Mouse (Mus musculus): ENCODE measurements around the gene Ehmt1.
"Not testable (repeated sequence)": the region's sequence is repeated elsewhere in the genome, so short reads cannot be mapped to it uniquely, and the experiment has no call there.

Gene Ehmt1

DNA sequence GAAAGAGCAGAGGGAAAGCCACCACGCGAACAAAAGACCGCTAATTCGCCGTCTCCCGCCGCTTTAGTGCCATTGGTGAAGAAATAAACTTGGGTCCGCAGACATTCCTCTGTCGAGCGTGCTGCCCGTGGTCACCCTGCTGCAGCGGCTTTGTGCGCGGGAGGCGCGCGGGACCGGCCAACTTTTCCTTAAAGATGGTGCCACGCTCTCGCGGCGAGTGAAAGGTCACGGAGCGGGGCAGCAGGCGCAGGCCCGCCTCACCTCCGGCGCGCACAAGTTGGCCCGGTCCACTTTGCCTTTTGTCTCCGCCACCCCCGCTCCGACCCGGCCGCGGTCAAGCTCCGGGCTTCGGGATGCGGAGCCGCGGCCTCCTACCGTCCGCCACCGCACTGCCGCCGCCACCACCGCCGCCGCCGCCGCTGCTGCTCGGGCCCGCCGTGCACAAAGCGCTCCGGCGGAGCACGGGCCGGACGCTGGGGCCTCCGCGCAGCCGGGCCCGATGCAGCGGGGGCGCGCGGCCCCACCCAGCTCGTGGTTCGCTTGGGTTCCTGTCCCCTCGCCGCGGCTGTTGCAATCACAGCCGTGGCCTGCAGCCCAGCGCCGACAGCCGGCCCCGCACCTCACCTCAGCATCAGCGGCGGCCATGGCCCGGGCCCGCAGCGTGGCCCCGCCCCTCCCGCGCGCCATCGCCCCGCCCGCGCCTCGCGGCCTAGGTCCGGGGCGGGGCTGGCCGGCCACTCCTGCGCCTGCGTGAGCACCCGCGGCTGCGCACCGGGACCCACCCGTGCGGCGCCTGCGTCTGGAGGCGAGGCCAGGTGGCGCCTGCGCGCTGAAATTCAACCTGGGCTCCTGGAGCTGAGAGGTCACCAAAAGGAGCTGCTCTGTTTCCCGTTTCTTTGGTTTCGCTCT, at the start of gene Ehmt1:
Gene Ehmt1 (minus strand): TSS at position 685 of the 909 bp plus-strand sequence.
- in situ Hi-C loops (cut with MboI), result no loop called here

- in situ Hi-C loops (cut with MboI), result no loop called here
Measured at GRCm38 (mm10) chr2:24962304-24963000, 43.0 kb upstream of the Ehmt1 start, which contains the start of gene Dph7. Gene Dph7 (plus strand): TSS chr2:24962400.

DNA sequence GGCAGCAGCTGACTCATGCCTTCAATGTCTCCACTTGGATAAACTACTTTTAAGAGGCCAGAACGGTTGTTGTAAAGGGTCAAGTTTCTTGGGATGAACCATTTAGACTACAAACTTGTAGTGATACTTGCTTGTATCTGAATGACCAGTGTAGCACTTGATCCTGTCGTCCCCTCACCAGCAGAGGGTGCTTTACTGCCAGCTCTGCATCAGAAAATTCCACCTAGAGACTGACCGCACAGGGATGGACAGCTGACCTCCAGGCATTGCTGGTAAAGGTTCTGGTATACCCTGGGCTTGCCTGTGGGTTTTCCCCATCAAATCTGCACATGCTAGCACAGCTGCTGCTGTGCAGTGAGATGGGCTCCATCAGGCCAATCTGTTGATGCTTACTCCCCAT, 41.5 kb upstream of the Ehmt1 start:
- in situ Hi-C loops (cut with MboI), result no loop called here

GRCm38 (mm10) chr2:24952537-24953055, 33.2 kb upstream of the Ehmt1 start:
- in situ Hi-C loops (cut with MboI), result no loop called here

- in situ Hi-C loops (cut with MboI), result no loop called here
Measured at GRCm38 (mm10) chr2:24950189-24950535, 30.7 kb upstream of the Ehmt1 start.

GRCm38 (mm10) chr2:24949421-24950188, 30.2 kb upstream of the Ehmt1 start, which contains the start of gene Zmynd19:
Gene Zmynd19 (plus strand): TSS chr2:24949792.
- in situ Hi-C loops (cut with MboI), result no loop called here

DNA sequence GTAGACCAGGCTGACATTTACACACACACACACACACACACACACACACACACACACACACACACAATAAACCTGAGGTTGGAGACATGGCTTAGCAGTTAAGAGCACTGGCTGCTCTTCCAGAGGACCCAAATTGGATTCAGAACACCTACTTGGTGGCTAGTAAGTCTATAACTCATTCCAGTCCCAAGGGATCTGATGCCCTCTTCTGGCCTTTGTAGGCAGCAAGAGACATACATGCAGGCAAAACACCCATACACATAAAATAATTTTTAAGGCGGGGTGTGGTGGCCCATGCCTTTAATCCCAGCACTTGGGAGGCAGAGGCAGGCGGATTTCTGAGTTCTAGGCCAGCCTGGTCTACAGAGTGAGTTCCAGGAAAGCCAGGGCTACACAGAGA, 24.9 kb upstream of the Ehmt1 start:
- in situ Hi-C loops (cut with MboI), result not testable (repeated sequence)

DNA sequence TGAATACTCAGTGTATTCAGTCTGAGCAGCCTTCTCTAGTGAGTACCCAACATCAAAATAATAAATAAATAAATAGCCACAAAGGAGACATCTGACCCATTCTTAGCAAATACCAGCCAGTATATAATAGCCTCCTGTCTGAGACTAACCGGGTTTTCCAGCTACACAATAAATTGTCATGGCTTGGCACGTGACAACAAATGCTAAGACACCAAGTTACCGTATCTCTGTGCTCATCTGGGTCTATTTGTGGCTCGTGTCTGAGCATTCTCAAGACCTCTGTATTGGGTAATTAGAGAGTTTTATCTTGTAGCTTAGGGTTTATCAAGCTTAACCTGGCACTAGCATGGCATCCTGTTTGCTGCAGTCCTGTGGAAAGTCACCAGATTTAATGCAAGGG, 22.7 kb upstream of the Ehmt1 start:
- in situ Hi-C loops (cut with MboI), result no loop called here

DNA sequence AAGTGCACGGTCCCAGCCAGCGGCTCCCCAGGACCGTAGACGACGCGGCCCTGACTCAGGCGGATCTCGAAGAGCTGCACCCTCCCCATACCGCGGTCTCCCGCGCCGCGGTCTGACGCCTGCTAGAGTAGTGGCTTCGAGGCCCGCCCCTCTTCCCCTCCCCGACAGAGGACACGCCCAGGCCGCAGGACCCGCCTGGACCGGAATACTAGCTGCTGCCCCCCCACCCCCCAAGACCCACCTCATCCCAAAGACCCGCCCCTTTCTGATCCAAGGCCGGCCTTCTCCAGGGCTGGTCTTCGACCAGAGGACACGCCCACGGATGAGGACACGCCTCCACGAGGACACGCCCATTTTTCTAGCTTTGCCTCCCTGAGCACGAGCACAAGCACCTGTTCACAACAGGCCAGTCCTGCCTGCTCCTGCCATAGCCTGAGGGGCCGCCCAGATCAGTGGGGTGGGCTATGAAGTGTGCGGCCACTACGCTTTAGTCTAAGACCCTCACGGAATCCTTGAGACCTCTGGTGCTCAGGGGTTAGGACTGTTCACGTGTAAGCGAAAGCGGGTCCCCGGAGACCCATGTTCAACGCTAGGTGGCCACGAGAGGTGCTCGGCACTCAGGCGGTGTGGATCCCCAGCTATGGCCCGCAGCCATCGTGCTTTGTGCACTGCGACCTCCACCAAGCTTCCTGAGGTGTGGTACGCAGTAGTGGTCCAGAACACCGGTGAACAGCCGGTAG, 15.8 kb upstream of the Ehmt1 start, which contains the start of gene Arrdc1:
Gene Arrdc1 (minus strand): TSS at position 196 of the 740 bp plus-strand sequence.
- in situ Hi-C loops (cut with MboI), result no loop called here

DNA sequence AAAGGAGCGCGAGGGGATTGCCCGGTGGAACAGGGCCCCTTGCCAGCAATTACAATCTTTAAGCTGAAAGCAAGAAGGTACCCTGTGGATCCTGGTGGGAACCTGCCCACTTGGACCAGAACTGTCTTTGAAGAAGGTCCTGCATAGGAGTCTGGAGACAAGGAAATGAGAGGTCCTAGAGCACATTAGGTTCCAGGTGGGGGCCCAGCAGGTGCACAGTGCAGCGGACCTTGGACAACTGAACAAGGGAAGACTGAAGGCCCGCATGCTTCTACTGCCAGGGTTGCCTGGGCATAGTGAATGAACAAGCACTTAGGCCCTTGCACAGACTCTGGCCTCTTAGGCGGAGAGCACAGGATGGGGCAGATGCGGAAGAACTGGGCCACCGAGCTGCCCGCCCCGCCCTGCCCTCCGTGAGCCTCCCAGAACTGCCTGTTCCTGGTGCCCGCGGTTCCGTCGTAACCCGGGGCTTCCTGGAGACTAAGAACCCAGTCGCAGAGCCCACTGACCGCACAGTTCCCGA, 15.1 kb upstream of the Ehmt1 start:
- in situ Hi-C loops (cut with MboI), result no loop called here

- in situ Hi-C loops (cut with MboI), result no loop called here
Measured at GRCm38 (mm10) chr2:24929593-24929992, 10.2 kb upstream of the Ehmt1 start.

GRCm38 (mm10) chr2:24929119-24929518, 9.7 kb upstream of the Ehmt1 start:
- in situ Hi-C loops (cut with MboI), result no loop called here

GRCm38 (mm10) chr2:24927810-24928479, 8.5 kb upstream of the Ehmt1 start:
- in situ Hi-C loops (cut with MboI), result no loop called here

DNA sequence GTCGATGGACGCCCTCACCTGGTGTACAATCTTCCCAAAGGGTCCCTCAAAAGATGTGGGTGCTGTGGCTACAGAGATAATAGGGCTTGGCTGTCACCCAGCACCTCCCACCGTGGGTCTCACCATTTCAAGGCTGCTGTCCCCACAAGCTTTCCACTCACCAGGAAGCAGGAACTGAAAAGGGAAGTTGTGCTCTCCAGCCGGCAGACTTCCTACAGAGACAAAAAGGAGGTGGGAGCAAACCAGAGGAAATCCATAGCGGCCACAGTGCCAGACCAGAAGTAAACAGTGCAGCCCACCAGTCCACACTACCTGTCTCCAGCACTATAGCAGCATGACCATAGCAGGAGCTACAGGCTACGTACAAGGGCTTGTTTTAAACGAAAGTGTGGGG, 7.5 kb upstream of the Ehmt1 start:
- in situ Hi-C loops (cut with MboI), result no loop called here

- in situ Hi-C loops (cut with MboI), result no loop called here
Measured at GRCm38 (mm10) chr2:24926345-24926964, 7.0 kb upstream of the Ehmt1 start.

- in situ Hi-C loops (cut with MboI), result no loop called here
Measured at GRCm38 (mm10) chr2:24925284-24925683, 5.9 kb upstream of the Ehmt1 start.

DNA sequence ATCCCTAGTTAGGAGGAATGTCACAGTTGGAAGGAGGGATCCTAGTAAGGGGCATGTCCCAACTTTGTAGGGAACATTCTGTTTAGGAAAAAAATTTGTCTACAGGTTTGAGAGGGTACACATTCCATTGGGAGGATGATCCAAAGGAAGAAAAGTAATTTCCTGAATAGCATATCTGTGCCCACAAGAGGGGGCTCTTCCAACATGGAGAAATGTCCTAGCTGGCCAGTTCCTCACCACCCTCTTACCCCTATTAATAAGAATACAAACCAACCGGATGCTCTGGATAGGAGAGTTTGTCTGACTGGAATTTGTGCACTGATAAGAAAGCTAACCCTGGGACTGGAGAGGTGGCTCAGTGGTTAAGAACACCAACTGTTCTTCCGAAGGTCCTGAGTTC, 4.1 kb upstream of the Ehmt1 start:
- in situ Hi-C loops (cut with MboI), result no loop called here

GRCm38 (mm10) chr2:24919839-24920175, 393 bp upstream of the Ehmt1 start:
- in situ Hi-C loops (cut with MboI), result no loop called here

GRCm38 (mm10) chr2:24914762-24915161, 4.7 kb downstream of the Ehmt1 start:
- in situ Hi-C loops (cut with MboI), result no loop called here

DNA sequence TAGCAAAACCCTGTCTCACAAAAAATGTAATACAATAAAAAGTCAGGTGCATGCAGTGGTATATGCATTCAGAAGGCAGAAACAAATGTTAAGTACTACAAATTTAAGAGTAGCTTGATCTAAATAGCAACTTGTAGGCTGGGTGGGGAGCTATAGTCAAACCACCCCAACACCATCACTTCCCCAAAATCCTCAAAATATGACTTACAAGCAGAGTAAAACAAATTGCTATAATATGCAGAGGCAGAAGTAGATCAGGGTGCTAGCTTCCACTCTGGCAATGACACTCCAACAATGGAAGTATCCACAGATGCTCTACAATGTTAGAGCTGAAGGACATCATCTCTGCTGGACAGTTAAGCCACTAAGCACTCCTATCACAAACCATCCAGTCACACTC, 6.8 kb downstream of the Ehmt1 start:
- in situ Hi-C loops (cut with MboI), result no loop called here

All from mature B cell (primary cell).